Mouse (Mus musculus) embryonic facial prominence, embryonic 11.5 days (tissue): ENCODE data around the gene Abca4. TPM values are rescaled to one million over a fixed set of nuclear protein-coding genes. Genes with fewer than 3 reads are reported as not detected.
"Not testable (repeated sequence)": the region's sequence is repeated elsewhere in the genome, so short reads cannot be mapped to it uniquely, and the experiment has no call there.

Experiments
- ATAC-seq: fragments of 200-750 bp; cut with Nextera tagmentation; replicated peaks from 2 replicates; pipeline ENCODE4 v1.8.0; 2017; ENCODE audit warnings: low read depth; ENCODE audit not compliant: insufficient number of reproducible peaks, low FRiP score, low TSS enrichment
- DNase-seq: peaks from one replicate; pipeline ENCODE4 v3.0.0-alpha.2; 2015; ENCODE audit warnings: low spot score
- H3K27ac ChIP-seq: fragments of 300-500 bp; sonication (generic); replicated peaks from 2 replicates; pipeline ENCODE4 v1.5.1; 2014; ENCODE audit warnings: mild to moderate bottlenecking, low read depth, low read length, control low read depth
- H3K27me3 ChIP-seq: fragments of 300-500 bp; sonication (generic); 2 replicates; pipeline ENCODE4 v1.6.1; 2014; ENCODE audit warnings: mild to moderate bottlenecking, low read length, moderate library complexity, mixed read lengths; ENCODE audit not compliant: control insufficient read depth, insufficient read depth
- H3K36me3 ChIP-seq: fragments of 300-500 bp; sonication (generic); replicated peaks from 2 replicates; pipeline ENCODE4 v1.6.1; 2014; ENCODE audit warnings: low read depth, mild to moderate bottlenecking, low read length, moderate library complexity, mixed read lengths; ENCODE audit not compliant: control insufficient read depth, insufficient read depth
- H3K4me1 ChIP-seq: fragments of 300-500 bp; sonication (generic); 2 replicates; pipeline ENCODE4 v1.6.1; 2014; ENCODE audit warnings: low read length, mixed read lengths; ENCODE audit not compliant: control insufficient read depth, insufficient read depth
- H3K4me2 ChIP-seq: fragments of 300-500 bp; sonication (generic); 2 replicates; pipeline ENCODE4 v1.6.1; 2014; ENCODE audit warnings: low read depth, mild to moderate bottlenecking, control low read depth, low read length, moderate library complexity
- H3K4me3 ChIP-seq: fragments of 300-500 bp; sonication (generic); 2 replicates; pipeline ENCODE4 v1.5.1; 2014; ENCODE audit warnings: low read depth, low read length, control low read depth
- H3K9ac ChIP-seq: fragments of 300-500 bp; sonication (generic); replicated peaks from 2 replicates; pipeline ENCODE4 v1.6.1; 2014; ENCODE audit warnings: mild to moderate bottlenecking, control low read depth, low read length
- H3K9me3 ChIP-seq: fragments of 300-500 bp; sonication (generic); replicated peaks from 2 replicates; pipeline ENCODE4 v1.6.1; 2016; ENCODE audit warnings: mild to moderate bottlenecking, low read length, inconsistent platforms, mixed read lengths; ENCODE audit not compliant: control insufficient read depth
- WGBS: fragments of 180-500 bp; shearing (Covaris S2); extraction: QIAGEN DNeasy Blood & Tissue Kit; methylation state at CpG from one replicate; pipeline ENCODE4 v1.1.7; 2014; 5-methylcytosine and 5-hydroxymethylcytosine counted together
- polyA plus RNA-seq: library from polyadenylated mRNA; unstranded; fragments of >200 nt; fragmentation: Nextera tagmentation; extraction: Ambion mirVana; gene quantifications from 2 replicates; pipeline ENCODE4 v1.2.1, GENCODE M21; 2014

Gene Abca4
- polyA plus RNA-seq, 1 experiment from 2014 or later: 1.9 TPM

- WGBS: 81% methylated on average over 13 of the region's 13 CpGs
- no peaks in the 10 kb centered on the region for H3K4me1 ChIP-seq
These were observed 167.3 kb downstream of the Abca4 start for GRCm38 (mm10) chr3:122211446-122212125.

DNA sequence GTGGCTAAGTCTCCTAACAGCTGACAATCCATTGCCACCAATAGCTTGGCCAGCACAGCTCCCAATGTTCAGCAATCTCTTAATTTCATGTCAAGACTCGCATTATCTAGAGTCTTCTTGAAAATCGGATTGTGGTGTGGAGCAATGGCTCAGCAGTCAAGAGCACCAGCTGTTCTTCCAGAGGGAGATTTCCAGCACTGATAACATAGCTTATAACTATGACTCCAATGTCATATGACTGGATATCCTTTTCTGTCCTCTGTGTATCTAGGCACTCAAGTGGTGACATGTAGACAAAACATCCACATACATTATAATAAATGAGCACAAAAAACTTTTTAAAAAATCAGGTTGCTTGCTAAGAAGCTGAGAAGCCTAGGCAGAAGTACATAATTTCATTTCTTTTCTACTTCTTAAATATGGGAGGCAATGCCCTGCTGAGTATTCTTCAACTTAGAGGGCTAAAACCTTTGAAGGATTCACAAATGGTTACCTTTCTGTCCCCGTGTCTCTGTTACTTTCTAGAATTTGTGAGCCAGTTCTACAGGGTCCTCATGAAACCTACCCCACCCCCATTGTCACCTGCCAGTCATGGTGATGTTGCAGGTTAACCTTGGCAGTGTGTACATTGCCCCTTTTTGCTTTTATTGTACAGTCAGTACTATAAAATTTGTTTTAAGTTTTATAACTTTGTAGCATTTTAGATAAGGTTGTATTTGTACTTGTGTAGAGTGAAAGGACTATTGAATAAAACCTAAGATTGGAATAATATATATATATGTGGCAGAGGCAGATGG lies 177.2 kb downstream of the Abca4 start:
- Histone ChIP-seq H3K4me3 (no peak overlapping the region), H3K4me1 (no peaks in the 10 kb centered on the region), H3K27ac (no peak overlapping the region), H3K36me3 (no peaks in the 10 kb centered on the region), H3K4me2 (no peak overlapping the region), H3K27me3 (no peaks in the 10 kb centered on the region), H3K9me3 (no peaks in the 10 kb centered on the region), H3K9ac (no peak overlapping the region)
- ATAC-seq (no peak), DNase-seq (no peak)
- WGBS: 89% methylated on average over 3 of the region's 3 CpGs

More at GRCm38 (mm10) chr3:122211446-122212125, 167.3 kb downstream of the Abca4 start:
- no peaks in the 10 kb centered on the region for H3K27me3 ChIP-seq
- no peak overlapping the region for H3K9ac ChIP-seq
- H3K4me3 ChIP-seq: no peak overlapping the region
- no peak for ATAC-seq
- no peak overlapping the region for H3K4me2 ChIP-seq
- DNase-seq: no peak
- no peaks in the 10 kb centered on the region for H3K9me3 ChIP-seq
- H3K27ac ChIP-seq: no peak overlapping the region
- no peaks in the 10 kb centered on the region for H3K36me3 ChIP-seq

GRCm38 (mm10) chr3:122226972-122227371 lies 182.7 kb downstream of the Abca4 start:
- WGBS: 77% methylated on average over 6 of the region's 6 CpGs
- H3K9ac ChIP-seq: not testable (repeated sequence)

More at GRCm38 (mm10) chr3:122226972-122227371, 182.7 kb downstream of the Abca4 start:
- not testable (repeated sequence) for H3K9me3 ChIP-seq, H3K36me3 ChIP-seq, H3K4me1 ChIP-seq, H3K4me2 ChIP-seq, H3K4me3 ChIP-seq, DNase-seq, ATAC-seq, H3K27me3 ChIP-seq, H3K27ac ChIP-seq

Other genes starting within 250 kb of the Abca4 start
- 55.7 and 56.4 TPM in 2 replicates for gene Abcd3, start 229.1 kb upstream of the Abca4 start, polyA plus RNA-seq
- 54.5 and 62.1 TPM in 2 replicates for gene Arhgap29, start 91.9 kb upstream of the Abca4 start, polyA plus RNA-seq
- gene Gclm, start 201.1 kb downstream of the Abca4 start, polyA plus RNA-seq: 49.3 and 49.5 TPM in 2 replicates
- gene Dnttip2, start 229.9 kb downstream of the Abca4 start, polyA plus RNA-seq: 106 and 115 TPM in 2 replicates
- 8.4 and 10.3 TPM in 2 replicates for gene Bcar3, start 249.7 kb downstream of the Abca4 start, polyA plus RNA-seq